Mouse (Mus musculus): ENCODE data around the gene Cracr2b.

GRCm38 (mm10) chr7:141439811-141440210 lies 21.1 kb upstream of the Cracr2b start:
- no peak for TF ChIP-seq CTCF (IDR thresholded peaks at IDR 0.05; ENCODE audit: low read depth)
- no peak for TF ChIP-seq EP300 (IDR thresholded peaks at IDR 0.05; ENCODE audit: low read depth)
